Mouse (Mus musculus): Measurements from ENCODE around the gene B4galt5. TPM values are rescaled to one million over a fixed set of nuclear protein-coding genes. Genes with fewer than 3 reads are reported as not detected.

Gene B4galt5
- polyA plus RNA-seq, 1 experiment from 2014 or later, result 12.2 TPM

GRCm38 (mm10) chr2:167330581-167330980 is 18.4 kb downstream of the B4galt5 start:
- no peak for ATAC-seq (ENCODE audit: low FRiP score, low TSS enrichment)
- H3K36me3 ChIP-seq (ENCODE audit: control insufficient read depth, insufficient read depth, low read length), result no peaks in the 10 kb centered on the region
- no peak overlapping the region for H3K27ac ChIP-seq (ENCODE audit: low read depth, low read length)
- WGBS, result 82% methylated on average over 5 of the region's 5 CpGs
- H3K9ac ChIP-seq (ENCODE audit: low read depth, low read length), result no peak overlapping the region
- H3K4me3 ChIP-seq (ENCODE audit: low read length), result no peak overlapping the region
- H3K4me1 ChIP-seq (ENCODE audit: control insufficient read depth, insufficient read depth, low read length), result peaks cover 9% of the 10 kb centered on the region
- H3K9me3 ChIP-seq (ENCODE audit: control insufficient read depth, low read length), result no peaks in the 10 kb centered on the region; the same call in 1 of the 2 replicates
- no peak overlapping the region for H3K4me2 ChIP-seq (replicated peaks; ENCODE audit: low read depth, low read length)
- no peaks in the 10 kb centered on the region for H3K27me3 ChIP-seq (ENCODE audit: control insufficient read depth, insufficient read depth, low read length)

GRCm38 (mm10) chr2:167329478-167330262 is 19.3 kb downstream of the B4galt5 start:
- Histone ChIP-seq H3K4me3 (ENCODE audit: low read length) (no peak overlapping the region), H3K36me3 (ENCODE audit: control insufficient read depth, insufficient read depth, low read length) (no peaks in the 10 kb centered on the region), H3K27ac (ENCODE audit: low read depth, low read length) (no peak overlapping the region), H3K4me2 (replicated peaks; ENCODE audit: low read depth, low read length) (no peak overlapping the region), H3K27me3 (ENCODE audit: control insufficient read depth, insufficient read depth, low read length) (no peaks in the 10 kb centered on the region), H3K9ac (ENCODE audit: low read depth, low read length) (no peak overlapping the region), H3K4me1 (ENCODE audit: control insufficient read depth, insufficient read depth, low read length) (peaks cover 11% of the 10 kb centered on the region), H3K9me3 (ENCODE audit: control insufficient read depth, low read length) (no peaks in the 10 kb centered on the region; the same call in 1 of the 2 replicates)
- WGBS, result 82% methylated on average over 9 of the region's 9 CpGs
- ATAC-seq (ENCODE audit: low FRiP score, low TSS enrichment), result no peak

GRCm38 (mm10) chr2:167328340-167328739 is 20.6 kb downstream of the B4galt5 start:
- Histone ChIP-seq H3K27ac (ENCODE audit: low read depth, low read length) (no peak overlapping the region), H3K4me1 (ENCODE audit: control insufficient read depth, insufficient read depth, low read length) (peaks cover 14% of the 10 kb centered on the region), H3K9ac (ENCODE audit: low read depth, low read length) (no peak overlapping the region), H3K4me3 (ENCODE audit: low read length) (no peak overlapping the region), H3K9me3 (ENCODE audit: control insufficient read depth, low read length) (no peaks in the 10 kb centered on the region; the same call in 1 of the 2 replicates), H3K36me3 (ENCODE audit: control insufficient read depth, insufficient read depth, low read length) (no peaks in the 10 kb centered on the region), H3K27me3 (ENCODE audit: control insufficient read depth, insufficient read depth, low read length) (no peaks in the 10 kb centered on the region), H3K4me2 (replicated peaks; ENCODE audit: low read depth, low read length) (no peak overlapping the region)
- WGBS, result 77% methylated on average over 6 of the region's 6 CpGs
- no peak for ATAC-seq (ENCODE audit: low FRiP score, low TSS enrichment)

GRCm38 (mm10) chr2:167326582-167326981 is 22.4 kb downstream of the B4galt5 start:
- 69% methylated on average over 9 of the region's 9 CpGs for WGBS

GRCm38 (mm10) chr2:167324151-167324930 is 24.6 kb downstream of the B4galt5 start:
- H3K36me3 ChIP-seq (ENCODE audit: control insufficient read depth, insufficient read depth, low read length), result no peaks in the 10 kb centered on the region
- H3K9ac ChIP-seq (ENCODE audit: low read depth, low read length), result no peak overlapping the region
- no peak overlapping the region for H3K4me3 ChIP-seq (ENCODE audit: low read length)
- H3K27ac ChIP-seq (ENCODE audit: low read depth, low read length), result no peak overlapping the region
- no peaks in the 10 kb centered on the region; the same call in 1 of the 2 replicates for H3K9me3 ChIP-seq (ENCODE audit: control insufficient read depth, low read length)
- H3K27me3 ChIP-seq (ENCODE audit: control insufficient read depth, insufficient read depth, low read length), result no peaks in the 10 kb centered on the region
- peaks cover 4% of the 10 kb centered on the region; the same call in 1 of the 2 replicates for H3K4me1 ChIP-seq (ENCODE audit: control insufficient read depth, insufficient read depth, low read length)
- WGBS, result 78% methylated on average over 10 of the region's 10 CpGs
- no peak overlapping the region for H3K4me2 ChIP-seq (replicated peaks; ENCODE audit: low read depth, low read length)
- ATAC-seq (ENCODE audit: low FRiP score, low TSS enrichment), result no peak

More at GRCm38 (mm10) chr2:167326582-167326981, 22.4 kb downstream of the B4galt5 start:
- H3K27ac ChIP-seq (ENCODE audit: low read depth, low read length), result no peak overlapping the region
- no peak overlapping the region for H3K4me2 ChIP-seq (replicated peaks; ENCODE audit: low read depth, low read length)
- no peaks in the 10 kb centered on the region for H3K27me3 ChIP-seq (ENCODE audit: control insufficient read depth, insufficient read depth, low read length)
- H3K4me1 ChIP-seq (ENCODE audit: control insufficient read depth, insufficient read depth, low read length), result peaks cover 12% of the 10 kb centered on the region
- no peak overlapping the region for H3K4me3 ChIP-seq (ENCODE audit: low read length)
- no peak overlapping the region for H3K9ac ChIP-seq (ENCODE audit: low read depth, low read length)
- no peaks in the 10 kb centered on the region; the same call in 1 of the 2 replicates for H3K9me3 ChIP-seq (ENCODE audit: control insufficient read depth, low read length)
- ATAC-seq (ENCODE audit: low FRiP score, low TSS enrichment), result no peak
- no peaks in the 10 kb centered on the region for H3K36me3 ChIP-seq (ENCODE audit: control insufficient read depth, insufficient read depth, low read length)

- no peaks in the 10 kb centered on the region for H3K9me3 ChIP-seq (ENCODE audit: control insufficient read depth, low read length)
- H3K27me3 ChIP-seq (ENCODE audit: control insufficient read depth, insufficient read depth, low read length), result no peaks in the 10 kb centered on the region
- peaks cover 10% of the 10 kb centered on the region; the same call in 1 of the 2 replicates for H3K4me1 ChIP-seq (ENCODE audit: control insufficient read depth, insufficient read depth, low read length)
- 85% methylated on average over 3 of the region's 3 CpGs for WGBS
- H3K36me3 ChIP-seq (ENCODE audit: control insufficient read depth, insufficient read depth, low read length), result no peaks in the 10 kb centered on the region
- H3K27ac ChIP-seq (ENCODE audit: low read depth, low read length), result no peak overlapping the region
- H3K4me3 ChIP-seq (ENCODE audit: low read length), result no peak overlapping the region
- no peak for ATAC-seq (ENCODE audit: low FRiP score, low TSS enrichment)
- no peak overlapping the region for H3K4me2 ChIP-seq (replicated peaks; ENCODE audit: low read depth, low read length)
- H3K9ac ChIP-seq (ENCODE audit: low read depth, low read length), result no peak overlapping the region
Observed at GRCm38 (mm10) chr2:167323116-167323515, 25.9 kb downstream of the B4galt5 start.

- Histone ChIP-seq H3K27me3 (ENCODE audit: control insufficient read depth, insufficient read depth, low read length) (no peaks in the 10 kb centered on the region), H3K4me3 (ENCODE audit: low read length) (no peak overlapping the region), H3K4me2 (replicated peaks; ENCODE audit: low read depth, low read length) (no peak overlapping the region), H3K9me3 (ENCODE audit: control insufficient read depth, low read length) (no peaks in the 10 kb centered on the region), H3K4me1 (ENCODE audit: control insufficient read depth, insufficient read depth, low read length) (peaks cover 18% of the 10 kb centered on the region; the same call in 1 of the 2 replicates), H3K9ac (ENCODE audit: low read depth, low read length) (no peak overlapping the region), H3K27ac (ENCODE audit: low read depth, low read length) (no peak overlapping the region), H3K36me3 (ENCODE audit: control insufficient read depth, insufficient read depth, low read length) (no peaks in the 10 kb centered on the region)
- ATAC-seq (ENCODE audit: low FRiP score, low TSS enrichment), result no peak
- 83% methylated on average over 8 of the region's 8 CpGs for WGBS
Observed at GRCm38 (mm10) chr2:167321372-167321771, 27.6 kb downstream of the B4galt5 start.

- Histone ChIP-seq H3K9ac (ENCODE audit: low read depth, low read length) (no peak overlapping the region), H3K4me1 (ENCODE audit: control insufficient read depth, insufficient read depth, low read length) (peaks cover 18% of the 10 kb centered on the region; the same call in 1 of the 2 replicates), H3K36me3 (ENCODE audit: control insufficient read depth, insufficient read depth, low read length) (no peaks in the 10 kb centered on the region), H3K4me2 (replicated peaks; ENCODE audit: low read depth, low read length) (no peak overlapping the region), H3K27me3 (ENCODE audit: control insufficient read depth, insufficient read depth, low read length) (no peaks in the 10 kb centered on the region), H3K4me3 (ENCODE audit: low read length) (no peak overlapping the region), H3K9me3 (ENCODE audit: control insufficient read depth, low read length) (no peaks in the 10 kb centered on the region), H3K27ac (ENCODE audit: low read depth, low read length) (peak overlapping the region; percentile 20; the same call in 1 of the 2 replicates)
- 9% methylated on average over 5 of the region's 5 CpGs for WGBS
- ATAC-seq (ENCODE audit: low FRiP score, low TSS enrichment), result no peak
Observed at GRCm38 (mm10) chr2:167318981-167319380, 30.0 kb downstream of the B4galt5 start.
